Mouse (Mus musculus): ENCODE data around the gene Fstl1. TPM values are rescaled to one million over a fixed set of nuclear protein-coding genes. Genes with fewer than 3 reads are reported as not detected.

The Fstl1 gene
- polyA plus RNA-seq, 1 experiment from 2014 or later, result 420 TPM

DNA sequence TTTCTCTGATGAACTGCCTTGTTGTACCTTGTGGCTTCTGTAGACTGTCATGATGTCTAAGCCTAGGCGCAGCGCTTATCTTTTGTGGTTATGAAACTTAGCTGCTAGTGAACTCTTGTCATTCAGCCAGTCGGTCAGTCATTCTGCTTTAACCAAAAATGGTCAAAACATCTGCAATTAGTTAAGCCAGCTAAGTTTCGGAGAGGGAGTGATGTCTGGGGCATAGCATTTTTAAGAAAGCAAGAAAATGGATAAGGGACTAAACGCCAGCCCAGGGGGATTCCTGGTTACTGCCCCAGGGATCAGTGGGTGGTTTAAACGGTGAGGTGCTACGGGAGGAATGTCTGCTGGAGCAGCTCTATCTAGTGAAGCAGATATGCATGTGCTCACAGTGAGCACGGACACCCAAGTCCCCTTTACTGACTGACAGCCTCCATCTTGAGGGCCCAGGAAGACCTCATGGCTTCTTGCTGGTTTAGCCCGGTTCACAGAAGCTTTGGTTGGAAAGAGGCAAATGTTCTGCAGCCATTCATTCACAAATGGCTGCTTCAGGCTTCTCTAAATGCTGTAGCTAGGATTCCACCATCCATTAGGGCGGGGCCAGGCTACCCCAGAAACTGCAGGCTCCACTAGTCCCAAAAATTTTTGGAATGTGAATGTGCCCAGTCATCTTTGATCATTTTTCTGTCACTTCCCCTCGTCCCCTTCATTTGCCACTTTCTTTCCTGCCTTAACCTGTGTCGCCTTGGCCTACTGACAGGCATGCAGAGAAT lies 13.5 kb downstream of the Fstl1 start:
- no peak for ATAC-seq (replicated peaks; ENCODE audit: extremely low read depth, insufficient read depth, low FRiP score)
- Histone ChIP-seq H3K4me3 (ENCODE audit: low read length) (0 out of 2 replicates have a peak overlapping the region, but pooled peaks have one; percentile 2), H3K9me3 (replicated peaks; ENCODE audit: control insufficient read depth, low read length) (no peaks in the 10 kb centered on the region), H3K4me1 (ENCODE audit: control insufficient read depth, insufficient read depth, low read length) (peaks cover 80% of the 10 kb centered on the region), H3K27ac (ENCODE audit: low read length) (peak overlapping the region; percentile 90), H3K27me3 (ENCODE audit: control insufficient read depth, insufficient read depth, low read length) (no peaks in the 10 kb centered on the region), H3K36me3 (ENCODE audit: control insufficient read depth, insufficient read depth) (peaks cover 8% of the 10 kb centered on the region; the same call in 1 of the 2 replicates), H3K4me2 (ENCODE audit: low read depth, low read length) (peak overlapping the region; percentile 11; the same call in 1 of the 2 replicates), H3K9ac (ENCODE audit: low read length) (peak overlapping the region; percentile 6; the same call in 1 of the 2 replicates)
- WGBS, result 32% methylated on average over 12 of the region's 12 CpGs

DNA sequence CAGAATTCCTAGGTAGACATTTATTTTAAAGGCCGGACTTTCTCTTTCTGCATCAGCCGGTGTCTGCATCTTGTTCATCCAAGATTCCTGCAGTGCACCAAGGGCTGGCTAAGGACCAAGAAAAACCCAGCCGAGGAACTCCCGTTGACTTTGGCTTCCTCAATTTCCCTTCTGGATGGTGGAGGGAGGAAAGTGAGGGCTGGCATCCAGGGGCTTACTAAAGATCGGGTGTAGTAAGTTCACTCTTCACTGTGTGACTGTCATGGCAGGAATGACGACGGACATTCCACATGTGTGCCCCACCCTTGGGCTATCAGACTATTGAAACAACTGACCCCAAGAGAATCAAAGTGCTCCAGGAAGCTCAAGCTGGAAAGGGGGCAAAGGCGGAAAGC lies 14.1 kb downstream of the Fstl1 start:
- no peaks in the 10 kb centered on the region for H3K27me3 ChIP-seq (ENCODE audit: control insufficient read depth, insufficient read depth, low read length)
- H3K4me2 ChIP-seq (ENCODE audit: low read depth, low read length), result peak overlapping the region; percentile 11
- H3K36me3 ChIP-seq (ENCODE audit: control insufficient read depth, insufficient read depth), result peaks cover 8% of the 10 kb centered on the region; the same call in 1 of the 2 replicates
- peaks cover 76% of the 10 kb centered on the region for H3K4me1 ChIP-seq (ENCODE audit: control insufficient read depth, insufficient read depth, low read length)
- H3K9me3 ChIP-seq (replicated peaks; ENCODE audit: control insufficient read depth, low read length), result no peaks in the 10 kb centered on the region
- H3K27ac ChIP-seq (ENCODE audit: low read length), result peak overlapping the region; percentile 90
- 0 out of 2 replicates have a peak overlapping the region, but pooled peaks have one; percentile 2 for H3K4me3 ChIP-seq (ENCODE audit: low read length)
- peak overlapping the region; percentile 3 for H3K9ac ChIP-seq (ENCODE audit: low read length)
- peak; percentile 8; the same call in 1 of the 2 replicates for ATAC-seq (replicated peaks; ENCODE audit: extremely low read depth, insufficient read depth, low FRiP score)
- WGBS, result 28% methylated on average over 8 of the region's 8 CpGs

DNA sequence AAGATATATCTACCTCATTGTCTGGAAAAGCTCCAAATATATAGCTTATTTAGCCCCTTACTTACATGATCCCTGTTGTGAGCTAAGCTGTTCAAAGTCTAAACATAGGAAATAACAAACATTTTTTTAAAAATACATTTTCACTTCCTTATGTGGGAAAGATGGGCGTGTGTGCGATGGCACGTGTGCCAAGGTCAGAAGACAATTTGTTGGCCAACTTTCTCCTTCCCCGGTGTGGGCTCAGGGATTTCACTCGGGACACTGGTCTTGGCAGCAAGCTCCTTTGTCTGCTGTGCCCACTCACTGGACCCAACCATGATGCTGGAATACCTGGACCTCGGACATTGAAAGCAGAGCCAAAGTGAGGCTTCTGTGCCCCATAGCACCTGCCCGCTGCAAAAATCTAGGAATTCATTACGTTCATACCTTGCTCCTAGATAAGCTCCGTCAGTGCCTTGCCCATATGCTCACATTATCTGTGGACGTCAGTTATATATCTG lies 19.0 kb downstream of the Fstl1 start:
- ATAC-seq (replicated peaks; ENCODE audit: extremely low read depth, insufficient read depth, low FRiP score), result no peak
- H3K4me2 ChIP-seq (ENCODE audit: low read depth, low read length), result no peak overlapping the region
- peaks cover 33% of the 10 kb centered on the region for H3K4me1 ChIP-seq (ENCODE audit: control insufficient read depth, insufficient read depth, low read length)
- no peaks in the 10 kb centered on the region for H3K9me3 ChIP-seq (replicated peaks; ENCODE audit: control insufficient read depth, low read length)
- H3K36me3 ChIP-seq (ENCODE audit: control insufficient read depth, insufficient read depth), result peaks cover 11% of the 10 kb centered on the region; the same call in 1 of the 2 replicates
- H3K27ac ChIP-seq (ENCODE audit: low read length), result no peak overlapping the region
- H3K27me3 ChIP-seq (ENCODE audit: control insufficient read depth, insufficient read depth, low read length), result no peaks in the 10 kb centered on the region
- no peak overlapping the region for H3K9ac ChIP-seq (ENCODE audit: low read length)
- no peak overlapping the region for H3K4me3 ChIP-seq (ENCODE audit: low read length)
- 73% methylated on average over 10 of the region's 10 CpGs for WGBS

DNA sequence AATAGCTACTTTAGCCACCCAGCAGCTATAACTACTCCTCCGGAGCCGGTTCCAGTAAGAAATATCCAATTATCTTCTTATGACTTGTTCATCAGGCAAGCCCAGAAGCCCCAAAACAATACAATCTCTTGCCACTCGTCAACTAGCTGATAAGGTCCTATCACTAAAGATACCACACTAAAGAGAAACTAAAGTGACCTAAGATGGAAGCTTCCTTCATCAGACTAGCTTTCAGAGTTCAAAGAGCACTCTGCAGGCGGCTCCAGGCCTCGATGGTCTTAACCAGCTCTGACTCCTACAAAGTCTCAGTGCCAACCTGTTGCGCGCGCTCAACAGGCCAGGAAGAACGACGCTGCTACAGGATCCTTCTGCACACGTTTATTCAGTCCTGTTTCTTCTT lies 19.6 kb downstream of the Fstl1 start:
- H3K9ac ChIP-seq (ENCODE audit: low read length), result no peak overlapping the region
- no peak overlapping the region for H3K4me2 ChIP-seq (ENCODE audit: low read depth, low read length)
- peaks cover 28% of the 10 kb centered on the region for H3K4me1 ChIP-seq (ENCODE audit: control insufficient read depth, insufficient read depth, low read length)
- no peak for ATAC-seq (replicated peaks; ENCODE audit: extremely low read depth, insufficient read depth, low FRiP score)
- peak overlapping the region; percentile 0; the same call in 1 of the 2 replicates for H3K27ac ChIP-seq (ENCODE audit: low read length)
- H3K27me3 ChIP-seq (ENCODE audit: control insufficient read depth, insufficient read depth, low read length), result no peaks in the 10 kb centered on the region
- no peaks in the 10 kb centered on the region for H3K9me3 ChIP-seq (replicated peaks; ENCODE audit: control insufficient read depth, low read length)
- H3K36me3 ChIP-seq (ENCODE audit: control insufficient read depth, insufficient read depth), result peaks cover 11% of the 10 kb centered on the region; the same call in 1 of the 2 replicates
- WGBS, result 54% methylated on average over 11 of the region's 11 CpGs
- H3K4me3 ChIP-seq (ENCODE audit: low read length), result no peak overlapping the region

DNA sequence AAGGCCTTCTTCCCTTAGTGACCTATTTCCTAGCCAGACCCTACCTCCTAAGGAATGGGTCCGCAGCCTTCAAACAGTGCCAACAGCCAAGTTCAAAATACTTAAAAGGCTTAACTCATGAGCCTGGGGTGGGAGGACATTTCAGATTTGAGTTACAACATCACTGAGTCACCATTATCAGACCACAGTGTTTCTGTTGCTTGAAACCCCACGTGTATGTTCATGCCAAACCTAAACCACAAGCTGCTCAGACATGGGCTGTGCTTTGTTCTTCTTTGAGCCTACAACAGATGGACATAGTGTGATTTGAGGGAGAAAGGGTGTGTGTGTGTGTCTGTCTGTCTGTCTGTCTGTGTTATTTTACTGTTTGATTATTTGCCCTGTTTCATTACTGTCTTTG lies 24.4 kb downstream of the Fstl1 start:
- Histone ChIP-seq H3K27me3 (ENCODE audit: control insufficient read depth, insufficient read depth, low read length) (no peaks in the 10 kb centered on the region), H3K4me1 (ENCODE audit: control insufficient read depth, insufficient read depth, low read length) (peaks cover 7% of the 10 kb centered on the region), H3K9ac (ENCODE audit: low read length) (no peak overlapping the region), H3K9me3 (replicated peaks; ENCODE audit: control insufficient read depth, low read length) (peaks cover 13% of the 10 kb centered on the region), H3K4me3 (ENCODE audit: low read length) (no peak overlapping the region), H3K36me3 (ENCODE audit: control insufficient read depth, insufficient read depth) (peaks cover 42% of the 10 kb centered on the region), H3K27ac (ENCODE audit: low read length) (no peak overlapping the region), H3K4me2 (ENCODE audit: low read depth, low read length) (no peak overlapping the region)
- no peak for ATAC-seq (replicated peaks; ENCODE audit: extremely low read depth, insufficient read depth, low FRiP score)
- 65% methylated on average over 2 of the region's 2 CpGs for WGBS

DNA sequence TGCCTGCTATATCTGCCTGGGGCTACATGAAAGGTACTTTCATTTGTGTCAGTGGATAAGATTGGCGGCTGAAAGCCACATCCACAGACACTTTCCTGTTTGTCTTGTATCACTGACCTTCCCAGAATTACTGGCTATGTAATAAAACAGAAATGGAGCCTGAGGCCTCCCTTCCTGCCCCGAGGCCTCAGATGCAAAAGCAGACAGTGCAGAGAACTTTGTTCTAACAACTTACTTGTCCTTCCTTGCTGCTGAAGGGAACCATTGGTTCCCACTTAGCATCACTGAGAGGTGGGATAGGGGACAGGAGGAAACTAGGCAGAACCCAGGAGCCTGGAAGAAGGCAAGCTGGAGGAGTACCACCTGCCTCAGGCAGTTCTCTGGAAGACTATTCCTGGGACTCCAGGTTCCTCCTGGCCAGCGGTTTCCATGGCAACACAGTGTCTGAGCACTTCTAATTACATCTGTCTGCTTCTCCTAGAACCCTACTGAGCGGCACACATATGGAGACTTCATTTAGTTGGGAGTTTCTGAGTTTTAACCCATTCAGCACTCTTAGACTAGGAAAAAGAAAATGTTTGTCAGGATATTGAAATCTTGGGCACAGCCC lies 26.1 kb downstream of the Fstl1 start:
- Histone ChIP-seq H3K4me1 (ENCODE audit: control insufficient read depth, insufficient read depth, low read length) (peaks cover 17% of the 10 kb centered on the region), H3K27me3 (ENCODE audit: control insufficient read depth, insufficient read depth, low read length) (no peaks in the 10 kb centered on the region), H3K4me3 (ENCODE audit: low read length) (no peak overlapping the region), H3K9ac (ENCODE audit: low read length) (no peak overlapping the region), H3K36me3 (ENCODE audit: control insufficient read depth, insufficient read depth) (peaks cover 45% of the 10 kb centered on the region), H3K4me2 (ENCODE audit: low read depth, low read length) (no peak overlapping the region), H3K9me3 (replicated peaks; ENCODE audit: control insufficient read depth, low read length) (peaks cover 13% of the 10 kb centered on the region), H3K27ac (ENCODE audit: low read length) (no peak overlapping the region)
- ATAC-seq (replicated peaks; ENCODE audit: extremely low read depth, insufficient read depth, low FRiP score), result no peak
- 74% methylated on average over 4 of the region's 4 CpGs for WGBS

DNA sequence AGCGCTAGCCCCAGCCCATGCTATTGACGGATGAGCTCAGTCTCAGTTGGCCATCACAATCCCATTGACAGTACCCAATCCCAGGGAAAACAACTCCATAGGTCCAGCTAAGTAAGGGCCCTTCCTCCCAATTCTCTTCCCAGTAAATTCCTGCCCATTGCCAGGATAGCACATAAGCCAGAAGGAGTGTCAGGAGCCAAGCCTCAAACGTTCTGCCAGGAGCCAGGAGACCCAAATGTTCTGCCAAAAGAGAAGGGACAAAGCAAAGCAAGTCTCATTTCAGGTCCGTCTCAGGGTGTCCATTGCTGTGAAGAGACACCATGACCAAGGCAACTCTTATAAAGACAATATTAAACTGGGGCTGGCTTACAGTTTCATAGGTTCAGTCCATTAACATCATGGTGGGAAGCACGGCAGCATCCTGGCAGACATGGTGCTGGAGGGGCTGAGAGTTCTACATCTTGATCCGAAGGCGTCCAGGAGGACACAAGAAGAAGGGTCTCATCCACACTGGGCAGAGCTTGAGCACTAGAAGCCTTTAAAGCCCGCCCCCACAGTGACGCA lies 26.8 kb downstream of the Fstl1 start:
- H3K4me1 ChIP-seq (ENCODE audit: control insufficient read depth, insufficient read depth, low read length), result peaks cover 23% of the 10 kb centered on the region
- WGBS, result 91% methylated on average over 9 of the region's 9 CpGs
- H3K27me3 ChIP-seq (ENCODE audit: control insufficient read depth, insufficient read depth, low read length), result no peaks in the 10 kb centered on the region
- H3K9ac ChIP-seq (ENCODE audit: low read length), result no peak overlapping the region
- no peak overlapping the region for H3K27ac ChIP-seq (ENCODE audit: low read length)
- H3K4me2 ChIP-seq (ENCODE audit: low read depth, low read length), result no peak overlapping the region
- peaks cover 13% of the 10 kb centered on the region for H3K9me3 ChIP-seq (replicated peaks; ENCODE audit: control insufficient read depth, low read length)
- H3K36me3 ChIP-seq (ENCODE audit: control insufficient read depth, insufficient read depth), result peaks cover 45% of the 10 kb centered on the region
- no peak overlapping the region for H3K4me3 ChIP-seq (ENCODE audit: low read length)
- ATAC-seq (replicated peaks; ENCODE audit: extremely low read depth, insufficient read depth, low FRiP score), result no peak

DNA sequence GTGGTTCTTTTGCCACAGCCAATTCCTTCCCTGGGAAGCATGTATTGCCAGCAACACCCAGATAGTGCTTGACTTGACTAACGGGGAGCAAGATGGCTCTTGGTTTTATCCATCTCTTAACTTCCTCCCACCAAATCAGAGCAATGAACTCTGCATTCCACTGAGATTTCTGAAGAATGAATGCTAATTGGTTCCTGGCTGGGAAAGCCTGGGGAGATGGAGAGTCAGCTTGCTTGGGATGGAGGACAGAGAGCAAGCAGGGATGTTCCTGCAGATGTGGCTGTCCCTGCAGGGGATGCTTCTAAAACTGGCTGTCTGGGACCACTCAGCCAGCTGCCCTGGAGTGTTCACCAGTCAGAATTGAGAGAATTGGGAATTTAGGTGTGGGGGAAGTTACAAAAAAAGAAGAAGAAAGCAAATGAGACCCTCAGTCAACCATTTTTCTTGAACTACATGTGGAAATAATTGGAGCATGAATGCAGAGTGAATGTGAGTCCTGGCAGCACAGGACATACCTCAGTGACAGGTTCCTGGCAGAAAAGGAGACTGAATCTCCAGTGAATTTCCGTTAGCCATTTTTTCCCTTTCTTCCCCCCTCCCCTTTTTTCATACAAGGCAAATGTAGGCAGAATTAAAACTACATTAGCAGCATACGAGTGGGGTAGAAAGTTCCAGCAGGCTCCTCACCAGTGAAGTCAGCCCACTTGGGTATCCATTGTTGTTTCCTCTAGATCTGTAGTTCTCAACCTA lies 29.2 kb downstream of the Fstl1 start:
- peak overlapping the region; percentile 73 for H3K27ac ChIP-seq (ENCODE audit: low read length)
- WGBS, result 50% methylated on average over 3 of the region's 3 CpGs
- no peaks in the 10 kb centered on the region for H3K27me3 ChIP-seq (ENCODE audit: control insufficient read depth, insufficient read depth, low read length)

More for the DNA sequence above, 29.2 kb downstream of the Fstl1 start:
- Histone ChIP-seq H3K4me1 (ENCODE audit: control insufficient read depth, insufficient read depth, low read length) (peaks cover 33% of the 10 kb centered on the region), H3K9ac (ENCODE audit: low read length) (no peak overlapping the region), H3K4me2 (ENCODE audit: low read depth, low read length) (no peak overlapping the region), H3K36me3 (ENCODE audit: control insufficient read depth, insufficient read depth) (peaks cover 39% of the 10 kb centered on the region), H3K4me3 (ENCODE audit: low read length) (no peak overlapping the region), H3K9me3 (replicated peaks; ENCODE audit: control insufficient read depth, low read length) (peaks cover 13% of the 10 kb centered on the region)
- ATAC-seq (replicated peaks; ENCODE audit: extremely low read depth, insufficient read depth, low FRiP score), result no peak
